Mouse (Mus musculus) right cerebral cortex, postnatal 25 days (tissue): ENCODE results near the gene Mob3b.

Experiments used
- DNase-seq: peaks from one replicate; pipeline ENCODE4 v3.0.0; 2022

Mob3b gene

DNA sequence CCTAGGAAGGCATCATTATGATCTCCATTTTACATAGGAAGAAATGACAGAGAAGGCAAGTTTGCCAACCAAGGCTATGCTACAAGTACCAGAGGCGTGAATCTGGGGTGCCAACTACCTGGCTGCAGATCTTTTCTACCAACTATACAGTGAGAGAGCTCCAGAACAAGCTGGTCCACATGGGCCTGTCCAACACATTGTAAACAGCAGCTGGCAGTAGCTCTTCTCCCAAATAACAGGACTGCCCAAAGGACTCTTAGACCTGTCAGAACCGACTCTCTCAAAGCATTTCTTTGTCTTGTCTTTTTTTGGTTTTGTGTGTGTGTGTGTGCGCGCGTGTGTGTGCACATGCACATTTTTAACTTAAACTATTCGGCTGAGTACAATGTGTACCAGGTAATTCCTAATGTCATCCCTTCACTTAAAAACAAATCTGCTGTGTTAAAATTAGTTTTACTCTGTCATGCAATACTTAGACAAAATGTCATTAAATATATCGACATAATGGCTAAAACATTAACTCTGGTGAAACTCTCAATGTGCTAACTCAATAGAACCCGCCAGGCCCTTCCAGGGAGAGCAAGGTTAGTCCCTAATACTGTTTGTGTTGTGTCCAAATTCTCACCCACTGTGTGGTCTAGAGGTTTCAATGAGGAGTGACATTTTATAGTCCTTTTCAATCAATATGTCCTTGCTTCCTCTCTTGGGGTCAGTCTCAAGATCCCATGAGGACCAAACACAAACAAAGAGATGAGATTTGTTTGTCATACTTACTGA lies 153.5 kb downstream of the Mob3b start:
- no peak for DNase-seq

DNA sequence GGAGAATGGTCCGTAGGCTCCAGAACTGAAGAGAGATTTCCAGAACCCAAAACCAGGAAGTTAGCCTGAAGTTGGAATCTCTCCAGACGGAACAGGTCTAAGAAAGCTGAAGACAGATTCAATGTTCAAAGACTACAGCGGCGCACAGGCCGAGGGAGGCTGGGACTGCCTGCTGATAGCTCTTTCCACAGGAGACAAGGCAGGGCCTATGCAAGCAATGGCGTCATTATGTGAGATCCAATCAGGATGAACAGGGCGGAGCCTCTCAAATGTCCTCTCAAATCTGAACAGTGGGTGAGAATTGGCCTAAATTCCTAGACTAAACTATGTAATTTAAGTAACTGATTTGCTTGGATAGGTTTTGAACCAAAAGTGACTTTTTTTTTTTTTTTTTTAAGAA lies 160.7 kb downstream of the Mob3b start:
- no peak for DNase-seq

DNA sequence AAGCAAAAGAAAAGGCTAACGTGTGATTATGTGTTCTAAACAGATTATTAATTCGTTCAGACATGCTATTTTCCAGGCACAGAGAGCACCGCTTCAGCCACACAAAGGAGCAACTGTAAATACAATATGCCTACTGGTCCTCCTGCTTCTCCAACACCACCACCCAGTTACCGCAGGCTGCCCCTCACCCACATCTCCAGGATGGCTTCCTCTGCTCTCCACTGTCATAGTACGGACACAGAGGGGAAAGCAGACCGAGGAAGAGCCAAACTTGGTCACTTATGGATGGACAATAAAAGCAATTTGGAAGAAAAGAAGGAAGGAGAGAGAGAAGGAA lies 163.7 kb downstream of the Mob3b start:
- no peak for DNase-seq

DNA sequence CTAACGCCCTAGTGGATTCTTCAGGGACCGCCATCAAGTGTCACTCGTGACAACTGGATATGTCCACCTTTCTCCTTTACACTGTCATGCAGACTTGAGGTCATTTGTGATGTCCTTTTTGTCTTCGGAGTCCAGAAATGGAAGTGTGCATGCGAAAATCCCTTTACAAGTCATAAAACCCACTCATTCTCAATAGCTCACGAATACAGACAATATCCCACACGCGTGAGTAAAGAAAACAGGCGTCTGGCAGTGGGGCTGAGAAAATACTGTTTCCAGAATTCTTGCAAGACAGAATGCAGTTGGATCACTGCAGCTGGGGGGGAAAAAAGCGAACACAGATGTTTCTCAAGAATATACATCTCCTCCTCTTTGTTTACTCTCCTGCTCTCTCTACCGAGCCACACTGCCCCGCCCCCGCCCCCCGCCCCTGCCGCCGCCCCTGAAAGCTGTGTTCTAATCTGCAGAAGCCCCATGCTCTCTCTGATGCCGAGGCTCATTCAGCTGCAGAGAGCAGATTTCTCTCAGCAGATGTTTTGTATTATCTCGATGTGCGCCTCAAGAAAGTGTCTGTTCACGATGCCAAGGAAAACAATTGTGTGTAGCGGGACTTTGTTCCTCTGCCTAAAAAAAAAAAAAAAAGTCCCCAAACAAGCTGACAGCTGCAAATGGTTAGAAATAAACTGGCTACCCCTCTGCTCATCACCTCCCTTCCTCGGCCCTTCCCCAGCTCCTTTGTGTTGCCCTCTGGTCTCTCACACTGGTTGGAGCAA lies 164.2 kb downstream of the Mob3b start:
- DNase-seq, result no peak

DNA sequence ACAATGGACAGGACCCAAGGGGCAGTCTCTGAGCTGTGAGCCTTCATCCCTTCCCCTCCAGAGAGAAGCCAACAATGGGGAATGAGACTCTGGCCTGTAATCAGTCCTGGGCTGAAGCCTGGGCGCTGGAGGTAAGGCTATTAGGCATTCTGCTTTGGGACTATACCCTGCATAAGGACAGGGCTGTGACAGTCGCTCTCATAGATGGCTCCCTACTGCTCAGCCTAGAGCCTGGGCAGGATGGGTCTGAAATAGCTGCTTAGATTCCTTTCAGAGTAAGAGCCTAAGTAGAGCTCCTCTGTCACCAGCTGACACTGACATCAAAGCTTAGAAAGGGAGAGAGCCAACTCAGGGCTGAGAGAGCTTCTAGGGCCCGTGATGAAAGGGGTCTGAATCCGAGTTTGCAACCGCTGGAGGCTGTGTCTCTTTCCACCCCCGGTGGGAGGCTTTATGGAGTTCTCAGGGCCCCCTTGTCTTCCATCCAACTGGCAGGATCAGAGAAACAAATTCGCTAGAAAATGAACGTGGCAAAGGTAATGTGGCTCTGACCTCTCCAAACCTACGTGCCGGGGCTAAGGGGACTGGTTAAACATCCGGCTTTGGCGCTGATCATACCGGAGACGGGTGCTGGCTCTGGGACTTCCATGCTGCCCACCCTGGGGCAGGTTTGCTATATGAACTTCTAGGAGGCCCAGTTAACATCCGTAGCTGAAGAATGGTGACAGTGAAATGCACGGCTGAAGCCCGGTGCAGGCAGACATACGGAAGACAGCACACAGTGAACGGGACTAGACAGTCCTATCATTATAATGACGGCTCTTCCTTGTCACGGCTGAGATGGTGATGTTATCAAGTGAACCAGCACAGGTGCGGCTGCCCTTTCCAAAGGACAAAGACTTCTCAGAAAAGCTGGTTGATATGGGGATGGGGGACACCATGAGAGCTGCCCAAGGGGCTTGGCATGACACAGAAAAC lies 165.1 kb downstream of the Mob3b start:
- DNase-seq, result no peak

DNA sequence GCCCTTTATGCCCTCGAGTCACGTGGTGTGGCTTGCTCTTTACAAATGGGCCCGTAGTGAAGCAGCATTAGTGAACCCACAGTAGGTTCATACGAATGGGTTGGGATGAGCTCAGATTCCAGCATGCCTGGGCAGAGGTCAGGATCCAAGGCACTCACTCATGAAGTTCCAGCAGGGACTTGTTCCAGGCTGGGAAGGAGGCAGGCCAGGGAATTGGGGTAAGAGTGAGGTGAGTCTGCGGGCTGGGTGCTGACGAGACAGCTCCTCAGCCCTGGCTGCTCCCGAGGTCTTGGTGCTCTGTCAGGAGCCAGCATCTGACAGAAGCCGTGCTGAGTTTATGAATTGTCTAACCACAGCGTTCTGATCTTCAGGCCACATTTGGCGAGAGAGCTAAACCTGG lies 166.2 kb downstream of the Mob3b start:
- DNase-seq, result no peak

DNA sequence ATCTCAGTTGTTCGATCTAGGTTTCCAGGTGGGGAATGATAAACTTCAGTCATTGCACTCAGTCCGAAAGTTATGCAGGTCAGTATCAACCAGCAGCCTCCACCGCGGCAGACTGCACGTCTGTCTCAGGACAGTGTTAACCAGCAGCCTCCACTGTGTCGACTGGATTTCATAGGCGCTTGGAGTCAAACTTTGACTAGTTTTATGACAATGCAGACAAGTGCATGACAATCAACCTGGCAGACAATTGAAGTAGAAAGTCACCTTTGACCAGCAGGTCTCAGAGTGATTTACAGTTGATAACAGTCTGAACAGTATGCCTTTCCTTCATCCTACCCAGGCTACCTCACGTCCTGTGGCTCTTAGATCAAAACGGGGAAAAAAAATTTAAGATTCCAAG lies 166.6 kb downstream of the Mob3b start:
- no peak for DNase-seq

DNA sequence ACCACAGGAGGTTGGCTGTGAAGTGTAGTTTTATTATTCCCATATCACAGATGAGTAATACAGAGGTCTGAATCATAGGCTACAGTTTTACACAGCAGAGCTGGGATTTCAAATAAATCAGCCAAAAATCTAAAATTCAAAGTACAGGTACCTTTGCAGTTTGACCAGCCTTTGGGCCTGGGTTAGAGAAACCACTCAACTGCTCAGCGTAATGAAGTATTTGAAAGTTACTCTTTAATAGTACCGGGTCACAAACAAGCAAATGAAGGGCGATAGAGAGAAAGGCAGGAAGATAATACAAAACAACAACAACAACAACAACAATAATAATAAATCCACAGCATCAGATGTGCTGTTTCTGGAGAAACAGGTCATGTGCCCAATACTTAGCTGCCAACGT lies 169.7 kb downstream of the Mob3b start:
- DNase-seq, result no peak

DNA sequence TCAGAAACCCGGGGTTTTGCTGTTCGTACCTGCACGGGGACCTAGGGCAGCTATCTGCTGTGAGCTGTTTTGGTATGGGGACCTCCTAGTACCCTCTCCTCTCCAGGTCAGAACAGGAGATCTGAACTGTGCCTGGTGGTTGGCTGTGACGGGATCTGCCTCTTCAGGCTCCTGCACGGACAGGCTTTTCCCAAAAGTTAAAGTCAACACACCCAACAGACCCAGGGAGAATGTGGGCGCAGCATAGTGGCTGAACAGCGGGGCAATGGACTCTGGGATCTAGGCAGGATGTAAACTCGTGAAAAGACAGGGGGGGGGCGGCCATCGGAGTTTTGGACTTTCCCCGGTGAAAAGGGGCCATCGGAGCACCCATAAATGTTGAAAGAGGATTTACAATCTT lies 170.2 kb downstream of the Mob3b start:
- DNase-seq, result no peak

DNA sequence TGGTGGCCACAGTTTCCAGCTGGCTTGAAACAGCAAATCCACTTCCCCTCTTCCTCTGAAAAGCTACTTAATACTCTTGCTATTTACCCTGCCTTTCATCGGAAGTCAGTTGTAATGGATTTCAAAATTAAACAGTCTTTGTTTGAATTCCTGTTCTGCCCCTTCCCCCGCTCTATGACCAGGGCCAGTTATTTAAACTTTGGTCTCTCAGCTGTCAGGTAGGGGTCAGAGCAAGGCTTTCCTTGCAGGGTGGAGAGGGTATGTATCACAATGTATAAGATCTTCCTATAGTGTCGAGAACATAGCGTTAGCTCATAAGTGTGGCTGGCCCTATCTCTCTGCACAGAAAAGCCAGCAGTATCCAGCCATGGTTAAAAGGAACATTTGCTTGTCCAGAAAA lies 170.6 kb downstream of the Mob3b start:
- DNase-seq, result no peak

DNA sequence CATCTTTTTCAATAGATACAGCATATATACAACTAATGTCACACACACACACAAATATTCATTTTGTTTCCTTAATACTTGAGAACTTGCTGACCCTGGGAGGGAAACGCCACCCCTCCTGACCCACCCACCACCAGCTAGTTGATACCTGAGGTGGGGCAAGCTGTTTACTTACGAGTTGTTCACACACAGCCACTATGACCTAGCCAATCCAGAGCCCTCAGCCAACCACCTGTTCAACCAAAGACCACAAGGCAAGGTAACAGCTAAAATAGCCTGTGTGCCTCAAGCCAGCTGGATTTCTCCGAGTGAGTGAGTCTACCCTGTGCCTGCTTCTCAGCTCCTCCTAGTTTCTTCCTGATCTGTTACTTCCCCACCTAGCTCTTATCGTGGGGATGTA lies 172.9 kb downstream of the Mob3b start:
- DNase-seq, result no peak

DNA sequence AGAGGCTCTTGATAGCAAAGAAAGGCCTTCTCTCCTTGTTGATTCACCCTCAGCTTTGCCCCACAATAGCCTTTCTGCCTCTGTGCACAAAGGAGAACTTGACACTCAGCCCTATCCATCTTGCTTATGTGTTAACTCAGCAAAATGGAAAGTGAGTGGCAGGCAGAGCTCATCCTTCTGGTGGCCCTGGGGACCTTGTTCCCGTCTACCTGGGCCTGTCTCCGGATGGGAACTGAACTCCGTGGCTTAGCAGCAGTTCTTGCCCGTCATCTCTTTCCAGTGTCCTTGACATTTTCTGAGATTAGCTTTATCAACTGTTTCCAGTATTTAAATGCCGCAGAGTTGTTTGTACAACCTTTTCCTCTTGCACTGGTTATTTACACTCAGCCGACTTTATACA lies 173.8 kb downstream of the Mob3b start:
- no peak for DNase-seq

DNA sequence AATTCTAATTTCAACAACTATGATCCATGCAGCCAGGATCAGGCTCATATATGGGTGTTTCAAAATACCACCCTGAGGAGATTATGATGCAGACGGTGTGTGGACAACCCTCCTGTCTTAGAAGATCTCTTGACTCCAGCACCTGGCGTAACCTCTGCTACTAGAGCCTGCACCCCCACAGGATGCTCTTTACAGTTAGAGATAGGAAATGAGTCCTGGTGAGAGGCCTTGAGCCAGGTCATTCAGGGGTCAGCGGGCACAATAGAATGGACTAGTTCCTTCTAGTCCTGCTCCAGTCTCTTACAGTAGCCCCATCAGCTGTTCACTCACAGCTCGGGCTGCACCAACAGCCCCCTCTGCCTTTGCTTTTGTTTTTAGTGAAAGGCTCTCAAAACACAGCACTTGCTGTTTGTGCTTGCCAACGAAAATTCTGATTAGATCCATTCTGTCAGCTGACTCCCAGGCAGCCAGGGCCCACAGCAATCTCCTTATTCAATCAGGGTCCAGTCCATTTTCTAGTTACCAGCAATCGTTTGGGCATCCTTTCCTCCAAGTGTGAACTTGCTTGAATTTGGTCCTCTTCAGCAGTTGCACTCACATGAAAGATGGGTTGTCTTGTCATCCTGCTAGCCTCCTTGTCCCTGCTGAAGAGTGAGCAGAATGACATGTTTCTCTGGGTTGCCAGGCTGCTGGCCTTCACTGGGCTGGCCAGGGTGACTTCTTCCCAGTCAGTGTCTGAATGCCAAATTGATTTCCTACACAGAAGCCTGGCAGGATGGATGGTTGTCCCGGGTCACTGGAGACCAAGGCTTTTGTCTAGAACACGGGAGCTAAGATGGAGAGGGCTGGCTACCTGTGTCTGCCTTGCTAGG lies 175.7 kb downstream of the Mob3b start:
- DNase-seq, result no peak

DNA sequence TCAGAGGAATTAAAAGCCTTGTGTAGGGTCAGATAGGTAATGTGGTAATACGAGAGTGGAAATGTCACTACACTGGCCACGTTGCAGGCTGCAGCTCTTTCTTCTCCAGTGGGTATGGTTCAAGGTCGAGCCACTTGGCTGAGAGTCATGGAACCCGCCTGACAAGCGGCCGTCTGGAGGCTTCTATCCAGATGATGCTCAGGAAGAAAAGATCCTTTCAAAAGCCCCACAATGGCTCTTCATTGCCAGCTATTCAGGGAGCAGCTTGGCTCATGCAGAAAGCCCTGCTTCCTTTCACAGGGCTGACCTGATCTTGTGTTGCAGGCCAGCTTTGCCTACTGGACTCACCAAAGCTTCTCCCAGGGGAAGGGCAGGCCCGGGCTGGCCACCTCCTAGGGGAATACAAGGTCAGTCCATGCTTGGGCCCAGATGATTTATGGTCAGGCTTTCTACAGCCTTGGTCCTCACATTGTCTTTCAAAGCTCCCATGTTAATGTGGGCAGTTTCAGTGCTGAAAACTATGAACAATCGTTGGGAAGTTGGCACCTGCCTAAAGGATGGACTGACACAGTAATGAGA lies 176.7 kb downstream of the Mob3b start:
- DNase-seq, result no peak

DNA sequence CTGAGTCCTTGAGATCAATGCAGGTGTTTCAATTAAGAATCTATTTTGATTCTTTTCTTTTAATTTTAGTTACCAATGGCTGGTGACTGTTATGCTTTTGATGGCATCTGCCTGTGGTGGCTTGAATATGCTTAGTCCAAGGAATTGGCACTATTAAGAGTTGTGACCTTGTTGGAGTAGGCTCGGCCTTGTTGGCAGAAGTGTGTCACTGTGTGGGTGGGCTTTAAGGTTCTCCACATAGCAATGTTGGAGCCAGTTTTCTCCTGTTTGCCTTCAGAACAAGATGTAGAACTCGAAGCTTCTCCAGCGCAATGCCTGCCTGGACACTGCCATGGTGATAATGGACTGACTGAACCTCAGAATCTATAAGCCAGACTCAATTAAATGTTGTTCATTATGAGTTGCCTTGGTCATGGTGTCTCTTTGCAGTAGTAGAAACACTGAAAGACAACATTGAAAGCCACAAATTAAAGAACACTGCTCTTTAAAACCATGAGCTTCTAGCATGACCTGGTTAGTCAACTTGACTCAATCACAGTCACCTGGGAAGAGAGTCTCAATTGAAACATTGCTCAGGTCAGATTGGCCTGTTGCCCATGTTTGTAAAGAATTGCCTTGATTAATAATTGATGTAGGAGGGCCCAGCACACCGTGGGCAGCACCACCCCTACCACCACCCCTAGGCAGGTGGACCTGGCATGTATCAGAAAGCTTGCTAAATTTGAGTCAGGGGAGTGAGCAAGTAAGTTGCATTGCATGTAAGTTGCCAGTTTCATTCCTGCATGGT lies 180.2 kb downstream of the Mob3b start:
- no peak for DNase-seq

DNA sequence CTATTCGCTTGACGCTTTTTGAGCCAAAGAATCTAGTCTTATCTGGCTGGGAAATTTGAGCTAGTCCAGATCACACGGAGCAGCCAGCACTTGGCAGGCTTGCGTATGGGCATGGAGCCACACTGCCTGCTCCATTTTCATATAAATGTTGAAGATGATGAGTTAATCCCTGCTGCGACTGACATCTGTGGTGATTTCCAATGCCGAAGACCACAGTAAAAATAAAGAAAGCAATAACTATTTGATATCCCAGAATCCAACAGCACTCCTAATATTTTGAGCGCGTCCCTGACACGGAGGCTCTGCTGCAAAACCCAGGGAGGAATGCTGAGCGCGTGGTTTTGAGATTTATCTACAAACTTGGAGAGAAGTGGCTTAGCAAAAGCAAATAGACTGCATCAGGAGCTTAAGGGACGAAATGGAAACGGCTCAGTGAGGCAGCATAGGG lies 180.9 kb downstream of the Mob3b start:
- peak; percentile 49 for DNase-seq

DNA sequence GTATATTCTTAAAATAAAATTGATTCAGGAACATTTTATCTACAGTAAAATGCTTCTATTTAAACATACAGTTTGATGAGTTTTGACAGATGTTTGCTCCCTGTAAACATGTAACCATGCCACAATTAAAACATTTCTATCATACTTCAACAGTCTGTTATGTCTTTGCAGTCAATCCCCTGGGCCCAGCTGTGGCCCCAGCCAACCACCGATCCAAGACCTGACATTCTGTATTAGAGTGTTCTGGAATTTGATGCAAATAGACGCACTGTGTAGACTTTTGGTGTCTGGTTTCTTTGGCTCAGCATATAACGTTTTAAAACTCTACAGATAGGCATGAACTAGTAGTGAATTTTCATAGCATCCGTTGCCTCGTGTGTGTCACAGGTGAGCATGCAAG lies 182.5 kb downstream of the Mob3b start:
- DNase-seq, result no peak

DNA sequence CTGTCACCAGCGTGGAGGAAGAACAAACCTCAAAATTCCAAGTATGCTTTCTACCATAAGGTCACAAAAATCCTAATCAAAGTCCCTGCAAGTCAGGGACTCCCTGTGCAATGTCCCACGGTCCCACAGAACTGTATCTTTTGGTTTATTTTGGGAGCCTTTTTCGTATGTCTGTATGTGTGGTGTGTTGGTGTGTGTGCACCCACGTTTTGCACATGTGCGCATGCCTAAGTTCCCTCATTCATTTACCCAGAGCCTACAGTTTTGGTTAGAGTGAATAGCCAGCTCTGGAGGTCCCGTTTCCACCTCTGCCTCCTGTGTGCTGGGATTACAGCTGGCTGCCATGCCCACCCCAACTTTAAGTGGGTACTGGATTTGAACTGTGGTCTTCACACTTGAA lies 189.7 kb downstream of the Mob3b start:
- DNase-seq, result no peak

DNA sequence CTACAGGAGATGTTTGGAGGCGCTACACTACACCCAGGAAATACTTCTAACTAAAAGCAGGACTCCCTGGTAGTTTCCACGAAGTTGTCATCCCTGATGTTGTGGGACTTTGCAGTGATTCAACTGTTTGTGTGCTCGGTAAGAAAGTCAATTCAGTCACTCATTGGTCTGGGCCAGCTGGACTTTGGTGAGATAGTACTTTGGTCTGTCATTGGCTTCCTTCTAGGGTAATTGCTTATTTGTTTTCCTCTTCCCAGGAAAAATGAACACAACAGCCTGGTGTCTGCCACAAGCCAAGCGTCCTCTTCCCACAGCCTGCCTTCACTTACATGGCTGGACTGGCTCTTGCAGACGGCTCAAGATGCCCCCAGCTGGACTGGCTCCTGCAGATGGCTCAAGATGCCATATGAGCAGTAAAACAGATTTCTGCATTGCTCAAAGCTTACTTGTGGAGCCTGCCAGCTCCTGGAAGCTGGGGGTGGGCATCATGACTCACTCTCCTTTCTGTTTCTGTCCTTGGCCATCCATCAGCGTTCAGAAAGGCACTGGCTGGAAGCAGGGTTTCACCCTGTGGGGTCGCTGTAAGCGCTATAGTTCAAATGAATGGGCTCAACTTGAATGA lies 190.8 kb downstream of the Mob3b start:
- DNase-seq, result peak; percentile 62

DNA sequence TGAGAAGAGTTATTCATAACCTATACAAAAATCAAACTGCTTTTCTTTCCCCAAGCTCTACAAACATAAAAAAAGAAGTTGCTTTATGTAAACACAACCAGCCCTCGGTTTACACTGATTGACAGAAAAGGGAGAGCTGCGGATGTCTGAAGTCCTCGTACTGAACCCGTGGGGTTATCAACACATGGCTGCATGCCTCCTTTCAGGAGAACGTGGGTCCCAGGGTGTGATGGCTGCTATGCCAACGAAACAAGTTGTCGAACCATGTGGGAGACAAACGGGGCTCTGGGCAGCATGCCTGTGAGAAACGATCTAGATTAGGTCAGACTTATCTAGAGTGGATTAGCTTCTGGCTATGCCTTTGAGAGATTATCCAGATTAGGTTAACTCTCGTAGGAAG lies 192.4 kb downstream of the Mob3b start:
- DNase-seq, result no peak

DNA sequence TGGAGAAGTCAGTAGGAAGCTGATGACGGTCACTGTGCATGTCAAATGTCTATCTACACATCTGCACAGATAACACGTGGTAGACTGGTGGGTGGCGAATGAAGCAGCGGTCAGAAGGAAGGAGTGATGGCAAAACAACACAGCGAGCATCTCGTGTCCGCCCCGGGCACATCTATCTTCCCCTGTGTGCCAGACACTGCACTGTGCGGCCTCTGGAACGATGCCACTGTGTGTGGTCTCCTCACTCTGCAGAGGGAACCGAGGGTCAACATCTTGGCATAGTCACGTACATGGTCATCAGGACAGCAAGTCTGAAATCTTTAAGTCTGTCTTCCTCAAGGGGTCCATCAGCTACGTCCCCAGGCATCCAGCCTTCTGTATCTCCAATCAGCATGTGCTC lies 193.3 kb downstream of the Mob3b start:
- DNase-seq, result no peak
